Mouse (Mus musculus) Muller cell, postnatal 12 days (primary cell): Measurements from ENCODE around the gene Ttc27.
"Not testable (repeated sequence)": the region's sequence is repeated elsewhere in the genome, so short reads cannot be mapped to it uniquely, and the experiment has no call there.

Experiments used
- DNase-seq: peaks from one replicate; pipeline ENCODE4 v3.0.0-alpha.2; 2015; ENCODE audit errors: inconsistent ontology term

Gene Ttc27

GRCm38 (mm10) chr17:74717618-74718151 is at the start of gene Ttc27:
TSS of gene Ttc27 (plus strand) at chr17:74717732.
- peak; percentile 87 for DNase-seq

GRCm38 (mm10) chr17:74668010-74668409 is 49.5 kb upstream of the Ttc27 start:
- no peak for DNase-seq

DNA sequence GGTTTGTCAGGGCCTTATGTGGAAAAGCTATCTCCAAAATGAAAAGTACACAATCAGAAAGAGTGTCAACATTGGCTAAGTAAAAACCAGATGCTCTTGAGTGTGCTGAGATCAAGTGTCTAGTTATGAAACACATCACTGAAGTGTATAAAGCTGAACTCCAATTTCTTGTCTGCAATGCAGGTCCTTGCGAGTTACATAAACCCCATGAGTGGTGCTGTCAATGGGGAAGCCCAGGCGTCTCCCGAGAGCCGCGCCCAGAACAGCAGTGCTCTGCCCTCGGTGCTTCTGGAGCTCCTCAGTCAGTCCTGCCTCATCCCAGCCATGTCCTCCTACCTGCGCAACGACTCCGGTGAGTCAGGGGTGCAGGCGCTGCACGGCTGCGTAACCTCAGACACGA is 47.5 kb upstream of the Ttc27 start:
- no peak for DNase-seq

DNA sequence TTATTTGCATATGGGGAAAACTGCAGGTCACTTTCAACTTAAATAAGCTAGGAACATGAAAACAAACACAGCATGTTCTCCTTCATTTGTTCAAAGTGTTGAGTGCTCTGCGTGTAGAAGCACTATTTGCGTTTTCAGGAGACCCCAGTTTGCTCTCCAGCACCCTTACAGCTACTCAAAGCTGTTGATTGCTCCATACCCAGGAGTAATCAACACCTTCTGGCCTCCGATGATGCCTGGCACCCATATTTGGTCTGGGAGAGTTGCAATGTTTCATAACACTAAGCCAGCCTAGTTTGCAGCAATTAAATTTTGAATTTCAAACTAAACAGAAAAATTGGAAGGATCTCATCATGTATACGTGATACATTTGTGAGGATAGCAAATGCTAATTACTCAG is 45.1 kb upstream of the Ttc27 start:
- no peak for DNase-seq

DNA sequence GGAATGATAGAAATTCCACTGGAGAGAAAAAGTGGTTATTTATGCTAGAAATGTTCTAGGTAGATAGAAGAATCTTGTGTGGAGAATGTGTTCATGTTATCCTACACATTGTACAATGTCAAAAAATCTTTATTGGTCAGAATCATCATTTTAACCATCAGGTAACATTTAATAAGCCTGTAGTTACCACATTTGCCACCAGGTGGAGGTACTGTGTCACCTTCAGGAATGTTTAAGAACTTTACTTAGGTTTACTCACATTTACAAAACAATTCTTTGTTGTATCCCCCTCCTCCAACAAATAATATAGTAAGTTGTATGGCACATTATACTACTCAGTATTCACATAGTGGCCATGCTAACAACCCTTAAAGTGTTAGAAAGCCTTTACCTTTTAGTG is 44.3 kb upstream of the Ttc27 start:
- peak; percentile 28 for DNase-seq

GRCm38 (mm10) chr17:74678061-74678460 is 39.5 kb upstream of the Ttc27 start:
- DNase-seq, result no peak

DNA sequence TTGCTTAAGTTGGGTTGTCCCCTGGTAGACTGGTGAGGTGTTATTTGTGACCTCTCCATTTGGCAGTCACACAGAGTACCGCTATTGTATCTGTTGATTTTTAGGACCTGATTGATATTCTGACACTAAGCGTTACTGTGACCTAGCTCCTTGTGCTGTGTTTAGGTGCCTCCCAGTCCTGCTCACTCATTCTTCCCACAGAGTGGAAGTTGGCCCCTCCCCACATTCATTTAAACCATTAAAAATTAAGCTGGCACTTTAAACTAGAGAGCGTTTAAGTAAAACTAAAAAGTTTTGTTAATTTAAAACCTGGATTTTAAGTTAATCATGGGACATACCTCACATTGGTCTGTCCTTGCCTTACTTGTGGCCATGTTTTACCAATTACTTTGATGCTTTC is 32.6 kb upstream of the Ttc27 start:
- no peak for DNase-seq

- no peak for DNase-seq
Observed at GRCm38 (mm10) chr17:74688555-74688954, 29.0 kb upstream of the Ttc27 start.

- DNase-seq, result no peak
Observed at GRCm38 (mm10) chr17:74689406-74689805, 28.1 kb upstream of the Ttc27 start.

DNA sequence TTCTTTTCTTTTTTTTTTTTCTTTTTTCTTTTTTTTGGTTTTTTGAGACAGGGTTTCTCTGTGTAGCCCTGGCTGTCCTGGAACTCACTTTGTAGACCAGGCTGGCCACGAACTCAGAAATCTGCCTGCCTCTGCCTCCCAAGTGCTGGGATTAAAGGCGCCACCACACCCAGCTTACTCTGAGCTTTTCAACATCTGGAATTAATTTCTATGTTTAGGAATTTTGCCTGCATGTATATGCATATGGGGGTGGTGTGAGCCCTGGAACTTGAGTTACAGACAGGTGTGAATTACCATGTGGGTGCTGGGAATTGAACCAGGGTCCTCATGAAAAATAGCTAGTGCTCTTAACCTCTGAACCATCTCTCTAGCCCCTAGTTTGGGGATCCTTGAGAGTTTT is 15.9 kb upstream of the Ttc27 start:
- not testable (repeated sequence) for DNase-seq

- no peak for DNase-seq
Observed at GRCm38 (mm10) chr17:74705480-74705879, 12.1 kb upstream of the Ttc27 start.

DNA sequence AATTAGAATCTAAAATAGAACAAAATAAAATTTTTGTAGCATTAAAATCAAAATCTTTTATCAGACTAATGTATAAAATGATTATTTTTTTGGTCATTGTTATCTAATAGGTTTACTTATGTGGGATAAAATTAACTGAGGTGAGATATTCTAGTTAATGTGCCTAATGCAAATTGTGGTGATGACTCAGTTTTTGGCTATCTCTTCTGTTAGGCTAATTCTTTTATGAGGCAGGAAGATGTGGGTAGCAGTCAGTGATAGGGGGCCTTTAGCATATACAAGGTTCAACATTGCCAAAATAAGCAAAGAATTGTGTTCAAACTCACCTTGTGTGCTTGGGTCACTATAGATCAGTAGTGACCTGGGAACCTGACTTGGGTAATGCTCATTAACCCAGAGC is 10.9 kb upstream of the Ttc27 start:
- DNase-seq, result no peak

- no peak for DNase-seq
Observed at GRCm38 (mm10) chr17:74707637-74708152, 9.8 kb upstream of the Ttc27 start.

- no peak for DNase-seq
Observed at GRCm38 (mm10) chr17:74710731-74711130, 6.8 kb upstream of the Ttc27 start.

DNA sequence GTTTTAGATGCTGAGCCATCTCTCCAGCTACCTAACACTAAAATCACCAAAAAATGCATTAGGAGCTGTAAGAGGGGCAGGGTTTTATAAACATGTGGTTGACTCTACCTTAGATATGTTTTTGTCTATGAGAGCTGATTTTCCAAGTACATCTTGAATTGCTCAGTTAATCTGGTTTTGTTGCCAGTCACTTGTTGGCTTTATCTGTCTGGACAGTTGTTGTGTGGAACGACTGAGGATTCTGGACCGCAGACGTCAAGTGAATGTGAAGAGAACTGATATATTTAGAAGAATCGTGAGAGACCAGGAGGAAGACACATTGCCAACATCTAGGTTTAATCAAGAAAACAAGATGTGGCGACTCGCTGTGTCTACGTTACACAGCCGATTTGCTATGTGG is 5.9 kb upstream of the Ttc27 start:
- DNase-seq, result no peak

GRCm38 (mm10) chr17:74715128-74715527 is 2.4 kb upstream of the Ttc27 start:
- DNase-seq, result no peak

DNA sequence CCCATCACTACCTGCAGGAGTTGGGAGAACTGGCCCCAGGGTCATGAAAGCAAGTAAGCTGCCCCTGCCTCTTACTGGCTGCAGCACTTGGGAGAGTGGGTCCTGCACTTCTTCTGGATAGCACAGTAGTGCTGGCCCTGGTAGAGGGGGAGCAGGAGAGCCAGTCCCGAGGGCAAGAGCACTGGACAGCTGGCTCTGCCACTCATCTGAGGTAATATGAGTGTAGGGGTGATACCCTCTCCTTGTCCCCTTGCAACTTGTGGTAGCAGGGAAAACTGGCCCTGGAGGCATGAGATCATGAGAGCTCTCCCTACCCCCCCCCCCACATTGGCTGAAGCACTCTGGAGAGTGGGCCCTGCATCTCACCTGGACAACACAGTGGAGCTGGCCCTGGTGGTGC is 1.8 kb upstream of the Ttc27 start:
- no peak for DNase-seq

DNA sequence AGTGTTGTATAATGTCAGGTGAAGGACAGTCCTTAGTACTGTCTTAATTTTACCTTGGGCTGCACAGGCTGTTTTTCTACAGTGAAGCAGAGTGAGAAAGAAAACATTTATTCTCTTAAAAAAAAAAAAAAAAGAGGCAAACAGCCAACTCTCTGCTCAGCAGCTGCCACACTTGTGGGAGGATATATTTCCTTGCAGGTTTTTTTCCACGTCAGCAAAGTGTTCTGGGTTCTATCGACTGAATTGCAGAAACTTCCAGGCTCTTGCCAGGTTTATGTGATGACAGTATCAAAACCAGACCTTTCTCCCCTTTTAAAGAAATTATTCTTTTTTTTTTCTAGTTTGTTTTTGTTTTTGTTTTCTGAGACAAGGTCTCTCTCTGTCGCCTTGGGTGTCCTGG is 889 bp upstream of the Ttc27 start:
- DNase-seq, result no peak

DNA sequence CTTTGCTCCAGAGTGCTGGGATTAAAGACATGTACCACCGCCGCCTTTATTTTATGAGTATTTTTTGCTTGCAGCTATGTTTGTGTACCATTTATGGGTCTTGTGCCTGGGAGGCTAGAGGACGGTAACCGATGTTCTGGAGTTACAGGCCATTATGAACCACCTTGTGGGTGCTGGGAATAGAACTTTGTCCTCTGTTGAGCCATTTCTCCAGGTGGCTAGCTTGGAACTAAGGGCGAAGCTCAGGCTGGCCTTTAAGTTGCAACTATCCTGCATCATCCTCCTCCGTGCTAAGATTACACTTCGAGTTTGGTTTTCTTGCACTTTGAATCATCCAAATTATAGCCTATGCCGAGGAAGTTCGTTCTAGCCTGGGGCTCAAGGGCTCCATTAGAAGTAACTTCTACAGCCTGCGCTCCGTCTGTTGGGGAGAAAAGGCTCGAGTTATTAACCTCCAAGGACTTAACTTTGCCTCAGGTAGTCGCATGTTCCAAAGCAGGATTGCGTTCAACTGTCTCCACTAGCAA is 378 bp upstream of the Ttc27 start:
- DNase-seq, result no peak

DNA sequence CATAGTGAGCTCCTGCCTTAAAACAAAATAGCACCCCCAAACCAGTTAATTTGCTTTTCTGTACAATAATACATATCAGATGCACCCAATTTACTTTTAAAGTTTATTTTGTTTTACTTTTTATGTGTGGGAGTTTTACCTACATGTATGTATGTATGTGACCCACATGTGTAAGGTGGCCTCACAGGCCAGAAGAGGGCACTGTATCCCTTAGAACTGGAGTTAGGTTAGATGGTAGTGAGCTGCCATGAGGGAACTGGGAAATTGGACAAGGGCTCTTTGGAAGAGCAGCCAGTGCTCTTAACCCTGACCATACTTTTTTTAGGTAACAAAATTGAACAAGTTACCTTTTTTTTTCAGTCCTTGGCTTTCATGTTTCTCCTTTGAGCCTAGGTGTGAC is 15.3 kb downstream of the Ttc27 start:
- DNase-seq, result no peak

- no peak for DNase-seq
Observed at GRCm38 (mm10) chr17:74735392-74735791, 17.9 kb downstream of the Ttc27 start.

GRCm38 (mm10) chr17:74749659-74750058 is 32.1 kb downstream of the Ttc27 start:
- DNase-seq, result no peak

DNA sequence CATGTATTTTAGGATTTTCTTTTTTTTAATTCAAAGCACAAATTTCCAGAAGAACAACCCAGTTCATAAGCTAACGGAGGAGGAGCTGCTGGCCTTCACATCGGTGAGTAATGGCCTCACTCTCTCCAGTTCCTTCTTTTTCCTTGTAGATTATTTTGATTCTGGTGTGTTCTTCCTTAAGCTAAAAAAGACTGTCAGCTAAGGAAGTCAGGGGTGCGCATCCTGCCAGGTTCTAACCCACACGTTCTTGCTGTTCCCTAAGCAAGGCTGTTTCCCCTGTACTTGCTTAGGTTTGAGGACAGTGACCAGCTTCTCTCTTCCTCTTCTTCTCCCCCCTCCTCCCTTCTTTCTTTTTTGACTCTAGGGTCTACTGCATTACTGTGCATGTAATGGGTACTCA is 33.5 kb downstream of the Ttc27 start:
- DNase-seq, result no peak
